Mouse (Mus musculus) testis, adult 2 months (tissue): Measurements from ENCODE around the gene Carmil3. TPM values are rescaled to one million over a fixed set of nuclear protein-coding genes. Genes with fewer than 3 reads are reported as not detected.

ENCODE experiments used
- H3K27ac ChIP-seq: fragments of 200-500 bp; 2 replicates; pipeline ENCODE4 v1.5.1; 2012; ENCODE audit warnings: low read depth, low read length; ENCODE audit not compliant: control insufficient read depth, insufficient read depth
- H3K27me3 ChIP-seq: fragments of 200-500 bp; 2 replicates; pipeline ENCODE4 v1.6.1; 2012; ENCODE audit warnings: mild to moderate bottlenecking, low read length, moderate library complexity; ENCODE audit not compliant: control insufficient read depth, insufficient read depth
- H3K36me3 ChIP-seq: fragments of 200-500 bp; 2 replicates; pipeline ENCODE4 v1.6.1; 2012; ENCODE audit warnings: mild to moderate bottlenecking, low read length; ENCODE audit not compliant: control insufficient read depth, insufficient read depth
- H3K4me1 ChIP-seq: fragments of 200-500 bp; 2 replicates; pipeline ENCODE4 v1.6.1; 2012; ENCODE audit warnings: low read length; ENCODE audit not compliant: control insufficient read depth, insufficient read depth
- H3K4me3 ChIP-seq: fragments of 200-500 bp; 2 replicates; pipeline ENCODE4 v1.5.1; 2012; ENCODE audit warnings: low read depth, mild to moderate bottlenecking, low read length, moderate library complexity, mixed read lengths; ENCODE audit not compliant: control insufficient read depth
- CTCF ChIP-seq: fragments of 200-500 bp; IDR thresholded peaks from 2 replicates; pipeline ENCODE4 v1.5.1; 2012; ENCODE audit warnings: low read depth, mild to moderate bottlenecking, inconsistent platforms, low read length, moderate library complexity; ENCODE audit not compliant: control insufficient read depth, insufficient read depth, insufficient replicate concordance
- POLR2A ChIP-seq: fragments of 200-500 bp; IDR thresholded peaks from 2 replicates; pipeline ENCODE4 v1.6.1; 2012; ENCODE audit warnings: low read depth, mild to moderate bottlenecking, inconsistent platforms, low read length, moderate library complexity; ENCODE audit not compliant: control insufficient read depth
- polyA plus RNA-seq: library from polyadenylated mRNA; depleted of rRNA; stranded (reverse); fragments of >200 nt; gene quantifications from 2 replicates; pipeline ENCODE4 v1.2.3, GENCODE M21; 2012

Gene Carmil3
- polyA plus RNA-seq, 1 experiment, result 1.9 TPM

DNA sequence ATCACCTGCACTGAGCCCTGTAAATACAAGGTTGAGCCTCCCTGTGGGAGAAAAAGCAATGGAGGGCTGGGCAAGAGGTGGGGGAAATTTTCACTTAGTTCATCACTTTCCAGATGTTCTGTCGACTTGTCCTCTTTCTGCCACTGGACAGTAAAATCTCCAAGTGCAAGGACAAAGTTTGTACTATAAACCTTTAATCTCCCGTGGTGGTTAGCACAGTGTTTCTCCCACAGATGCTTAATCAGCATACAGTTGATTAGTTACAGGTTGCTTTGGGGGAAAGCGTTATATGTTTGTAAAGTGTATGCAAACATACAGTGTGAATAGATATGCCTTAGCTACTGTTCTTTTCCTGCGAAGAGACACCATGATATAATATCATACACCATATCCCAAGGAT is 24.0 kb upstream of the Carmil3 start:
- Histone ChIP-seq H3K4me3 (no peak overlapping the region), H3K27ac (no peak overlapping the region), H3K36me3 (no peaks in the 10 kb centered on the region), H3K27me3 (no peaks in the 10 kb centered on the region), H3K4me1 (peaks cover 4% of the 10 kb centered on the region)
- no peak for TF ChIP-seq CTCF
- no peak for TF ChIP-seq POLR2A

DNA sequence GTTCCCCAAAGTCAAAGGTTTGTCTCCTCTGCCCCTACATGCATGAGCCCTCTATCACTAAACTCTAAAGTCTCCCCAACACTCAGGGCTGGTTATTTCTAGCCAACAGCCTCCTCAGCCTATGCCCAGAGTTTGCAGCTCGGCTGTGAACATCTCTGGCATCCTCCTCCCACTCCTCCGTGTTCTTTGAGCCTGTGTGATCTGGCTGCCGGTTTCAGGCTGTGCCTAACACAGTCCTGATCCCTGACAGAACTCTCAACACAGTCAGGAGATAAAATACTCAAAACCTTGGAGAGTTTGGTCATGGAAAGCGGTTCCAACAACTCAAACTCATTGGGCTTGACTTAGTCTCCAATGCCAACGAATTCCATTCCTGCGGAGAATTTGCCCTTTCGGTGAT is 23.3 kb upstream of the Carmil3 start:
- Histone ChIP-seq H3K27ac (no peak overlapping the region), H3K4me3 (no peak overlapping the region), H3K27me3 (no peaks in the 10 kb centered on the region), H3K36me3 (no peaks in the 10 kb centered on the region), H3K4me1 (peaks cover 4% of the 10 kb centered on the region)
- TF ChIP-seq POLR2A, result no peak
- TF ChIP-seq CTCF, result no peak

DNA sequence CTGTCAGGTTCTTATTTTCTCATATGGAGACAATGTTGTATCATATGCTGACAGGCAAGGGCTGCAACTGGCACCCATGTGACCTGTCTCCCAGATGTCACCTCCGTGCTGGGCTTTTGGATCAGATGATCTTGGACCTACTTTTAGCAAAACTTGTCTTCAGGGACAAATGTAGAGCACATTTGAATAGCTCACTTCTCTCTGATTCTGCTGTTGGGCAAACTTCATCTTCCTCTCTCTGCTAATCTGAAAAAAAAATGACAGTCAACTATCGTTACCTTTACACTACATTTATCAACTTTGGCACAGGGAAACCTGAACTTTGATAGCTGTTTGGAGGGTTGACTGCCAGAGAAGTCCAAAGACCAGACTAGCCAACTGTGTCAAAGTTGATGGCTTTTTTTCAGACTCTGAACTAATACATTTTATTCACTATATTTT is 22.1 kb upstream of the Carmil3 start:
- no peak overlapping the region for H3K4me3 ChIP-seq

DNA sequence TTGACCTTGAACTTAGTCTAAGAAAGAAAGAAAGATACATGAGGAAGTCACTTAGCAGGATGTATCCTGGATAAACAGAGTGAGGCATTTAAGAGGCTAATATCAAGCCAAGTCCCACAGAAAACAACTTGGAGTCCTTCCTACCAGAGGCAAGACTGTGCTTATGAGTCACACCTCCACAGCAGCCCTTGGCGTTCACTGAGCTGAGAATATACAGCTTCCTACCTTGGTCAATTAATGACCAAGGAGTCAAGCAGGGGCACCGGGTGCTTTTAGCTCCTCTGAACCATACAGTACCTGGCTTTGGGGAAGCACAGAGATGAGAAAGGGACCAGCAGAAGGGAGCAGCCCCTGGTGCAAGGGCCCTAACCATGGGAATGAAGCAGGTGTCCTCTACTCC is 21.4 kb upstream of the Carmil3 start:
- TF ChIP-seq CTCF, result no peak
- TF ChIP-seq POLR2A, result no peak
- H3K4me1 ChIP-seq, result peaks cover 4% of the 10 kb centered on the region
- H3K27ac ChIP-seq, result no peak overlapping the region
- H3K36me3 ChIP-seq, result no peaks in the 10 kb centered on the region
- no peak overlapping the region for H3K4me3 ChIP-seq
- H3K27me3 ChIP-seq, result no peaks in the 10 kb centered on the region

More for the DNA sequence above, 22.1 kb upstream of the Carmil3 start:
- Histone ChIP-seq H3K27me3 (no peaks in the 10 kb centered on the region), H3K36me3 (no peaks in the 10 kb centered on the region), H3K27ac (no peak overlapping the region), H3K4me1 (peaks cover 4% of the 10 kb centered on the region)
- no peak for TF ChIP-seq CTCF
- TF ChIP-seq POLR2A, result no peak

DNA sequence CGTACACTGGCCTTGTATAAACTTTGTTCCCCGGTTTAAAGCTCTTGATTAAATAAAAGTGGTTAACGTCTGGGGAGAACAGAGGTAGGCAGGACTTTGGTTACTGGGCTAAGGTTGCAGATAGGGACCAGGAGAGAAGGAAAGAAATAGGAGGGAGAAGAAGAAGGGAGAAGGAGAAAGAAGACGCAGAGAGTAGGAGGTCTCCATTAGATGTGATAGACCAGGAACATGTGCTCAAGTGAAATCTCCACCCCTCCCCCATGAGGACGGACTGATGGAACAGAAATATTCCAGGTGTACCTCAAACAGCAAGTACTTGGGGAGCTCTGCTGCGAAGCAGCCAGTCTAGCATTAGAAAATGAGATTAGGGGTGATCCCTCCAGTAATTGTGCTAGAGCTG is 20.6 kb upstream of the Carmil3 start:
- no peaks in the 10 kb centered on the region for H3K27me3 ChIP-seq
- TF ChIP-seq CTCF, result no peak
- TF ChIP-seq POLR2A, result no peak
- no peak overlapping the region for H3K4me3 ChIP-seq
- H3K36me3 ChIP-seq, result no peaks in the 10 kb centered on the region
- H3K4me1 ChIP-seq, result peaks cover 4% of the 10 kb centered on the region
- H3K27ac ChIP-seq, result no peak overlapping the region

DNA sequence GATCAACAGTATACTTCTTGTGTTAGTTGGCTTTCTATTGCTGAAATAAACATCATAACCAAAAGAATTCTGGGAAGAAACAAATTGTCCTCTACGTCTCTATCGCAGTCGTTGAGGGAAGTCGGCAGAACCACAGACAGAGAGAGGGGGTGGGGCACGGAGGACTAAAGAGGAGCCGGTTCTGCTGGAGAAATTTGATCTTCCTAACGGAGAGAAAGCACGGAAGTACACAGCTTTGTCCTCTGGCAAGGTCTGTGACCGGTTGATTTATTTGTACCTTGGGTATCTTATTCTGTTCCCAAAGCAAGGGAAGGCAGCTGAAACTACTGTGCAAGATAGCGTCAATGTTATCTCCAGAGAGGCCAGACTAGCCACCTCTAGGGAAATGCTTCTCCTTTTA is 19.6 kb upstream of the Carmil3 start:
- H3K27me3 ChIP-seq, result no peaks in the 10 kb centered on the region
- no peaks in the 10 kb centered on the region for H3K36me3 ChIP-seq
- peaks cover 4% of the 10 kb centered on the region for H3K4me1 ChIP-seq
- TF ChIP-seq POLR2A (no peak), CTCF (no peak)
- H3K4me3 ChIP-seq, result no peak overlapping the region
- no peak overlapping the region for H3K27ac ChIP-seq

DNA sequence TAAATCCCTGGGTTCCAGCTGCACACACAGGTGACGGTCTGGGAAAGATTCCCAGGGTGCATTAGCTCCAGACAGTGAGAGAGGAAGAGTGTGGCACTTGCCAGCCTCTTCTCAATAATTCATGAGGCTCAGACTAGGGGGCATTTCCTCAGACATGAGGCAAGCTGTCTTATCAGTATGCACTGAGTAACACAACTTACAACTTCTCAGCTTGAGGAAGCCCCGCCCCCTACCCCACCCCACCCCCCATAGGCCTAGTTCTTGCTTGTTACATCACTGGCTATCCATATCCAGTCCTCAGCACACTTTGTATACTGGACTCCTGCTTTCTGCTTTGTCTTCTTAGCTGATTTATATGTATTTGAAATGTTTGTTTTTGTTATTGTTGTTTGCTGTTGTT is 14.8 kb upstream of the Carmil3 start:
- TF ChIP-seq POLR2A, result no peak
- no peak for TF ChIP-seq CTCF
- Histone ChIP-seq H3K27ac (no peak overlapping the region), H3K36me3 (no peaks in the 10 kb centered on the region), H3K4me3 (no peak overlapping the region), H3K4me1 (peaks cover 14% of the 10 kb centered on the region), H3K27me3 (no peaks in the 10 kb centered on the region)

DNA sequence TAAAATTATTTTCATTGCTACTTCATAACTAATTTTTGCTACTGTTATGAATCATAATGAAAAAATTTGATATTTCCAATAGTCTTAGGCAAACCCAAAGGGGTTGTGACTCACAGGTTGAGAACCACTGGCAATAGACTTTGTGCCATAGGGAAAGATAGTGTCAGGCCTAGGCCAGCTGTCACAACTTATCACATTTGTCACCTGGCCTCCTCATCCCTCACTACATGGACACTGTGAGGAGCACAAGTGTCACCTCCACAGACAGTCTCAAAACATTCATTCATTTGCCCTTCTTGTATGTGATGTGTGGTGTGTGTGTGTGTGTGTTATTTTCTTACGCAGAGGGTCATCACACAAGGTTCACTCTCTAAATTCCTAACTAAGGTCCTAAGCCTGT is 13.0 kb upstream of the Carmil3 start:
- Histone ChIP-seq H3K4me3 (no peak overlapping the region), H3K27me3 (no peaks in the 10 kb centered on the region), H3K4me1 (peaks cover 11% of the 10 kb centered on the region), H3K36me3 (no peaks in the 10 kb centered on the region), H3K27ac (no peak overlapping the region)
- TF ChIP-seq CTCF (no peak), POLR2A (no peak)

DNA sequence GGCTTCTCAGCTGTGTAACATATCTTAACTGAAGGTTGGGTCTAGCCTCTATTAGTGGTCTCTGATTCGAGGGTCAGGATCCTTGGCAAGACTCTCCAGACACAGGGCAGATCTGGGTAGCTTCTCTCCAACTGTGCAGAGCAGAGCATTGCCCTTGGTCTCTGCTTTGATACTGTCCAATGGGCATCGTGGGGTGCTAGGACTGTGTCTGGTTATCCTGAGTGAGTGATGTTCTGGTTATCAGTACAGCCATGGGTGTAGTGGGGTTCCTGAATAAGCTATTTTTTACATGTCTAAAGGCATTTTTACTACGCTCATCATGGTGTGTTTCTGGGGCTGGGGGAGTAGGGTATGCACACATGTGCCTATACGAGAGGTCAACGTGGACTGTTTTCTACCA is 12.6 kb upstream of the Carmil3 start:
- H3K27me3 ChIP-seq, result no peaks in the 10 kb centered on the region
- no peak for TF ChIP-seq CTCF
- TF ChIP-seq POLR2A, result no peak
- H3K4me3 ChIP-seq, result no peak overlapping the region
- no peaks in the 10 kb centered on the region for H3K36me3 ChIP-seq
- no peak overlapping the region for H3K27ac ChIP-seq
- H3K4me1 ChIP-seq, result peaks cover 11% of the 10 kb centered on the region
